Mouse (Mus musculus) frontal cortex, adult (tissue): ENCODE data around the gene Cd164.

Source experiments
- ATAC-seq: cut with Nextera tagmentation; 2 replicates; pipeline ENCODE4 v1.9.2; 2017; ENCODE audit warnings: mild to moderate bottlenecking, moderate library complexity, mixed read lengths; ENCODE audit not compliant: low TSS enrichment

The Cd164 gene

DNA sequence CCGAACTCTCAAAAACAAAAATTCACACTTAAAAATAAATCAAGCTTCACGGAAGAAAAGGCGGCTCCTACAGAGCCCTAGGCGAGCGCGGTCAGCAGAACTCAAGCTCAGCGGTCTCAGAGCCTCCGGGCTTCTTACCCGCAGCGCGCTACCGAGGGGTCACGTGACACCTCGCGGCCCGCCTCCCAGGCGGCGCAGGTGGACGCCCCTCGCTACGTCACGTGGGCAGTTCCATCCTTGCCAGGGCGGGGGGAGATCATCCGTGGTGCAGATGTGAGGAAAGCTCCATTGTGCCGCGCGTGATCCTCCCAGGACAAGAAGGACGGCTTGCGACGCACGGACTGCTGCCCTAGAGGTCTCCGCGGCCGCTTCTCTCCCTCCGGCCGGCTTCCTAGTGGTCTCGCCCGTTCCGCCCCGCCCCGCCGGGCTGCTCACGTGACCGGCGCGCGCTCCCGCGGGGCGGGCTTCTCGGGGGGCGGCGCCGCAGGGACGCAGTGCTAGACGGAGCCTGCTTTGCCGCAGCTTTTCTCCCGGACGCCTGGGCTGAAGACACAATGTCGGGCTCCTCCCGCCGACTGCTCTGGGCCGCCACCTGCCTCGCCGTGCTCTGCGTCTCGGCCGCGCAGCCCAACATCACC, at the start of gene Cd164:
Cd164 (plus strand) TSS at position 434 of the 638 bp plus-strand sequence.
- ATAC-seq = peak; percentile 87

DNA sequence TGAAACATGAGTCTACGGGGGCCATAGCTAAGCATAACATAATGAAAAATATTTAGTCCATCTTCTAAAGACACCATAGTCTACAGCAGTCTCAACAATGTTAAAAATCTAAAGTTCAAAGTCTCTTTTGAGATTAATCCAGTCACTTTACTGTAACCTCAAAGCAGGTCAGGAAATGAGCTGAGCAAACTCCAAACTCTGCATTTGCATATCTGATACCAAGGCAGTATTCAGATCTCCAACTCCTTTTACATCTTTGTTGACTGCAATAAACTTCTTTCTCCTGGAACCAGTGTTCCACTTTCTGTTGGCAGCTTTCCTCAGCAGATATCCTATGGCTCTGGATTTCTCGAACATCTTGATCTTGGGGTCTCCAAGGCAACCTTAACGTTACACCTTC, 48.5 kb upstream of the Cd164 start:
- no peak for ATAC-seq

DNA sequence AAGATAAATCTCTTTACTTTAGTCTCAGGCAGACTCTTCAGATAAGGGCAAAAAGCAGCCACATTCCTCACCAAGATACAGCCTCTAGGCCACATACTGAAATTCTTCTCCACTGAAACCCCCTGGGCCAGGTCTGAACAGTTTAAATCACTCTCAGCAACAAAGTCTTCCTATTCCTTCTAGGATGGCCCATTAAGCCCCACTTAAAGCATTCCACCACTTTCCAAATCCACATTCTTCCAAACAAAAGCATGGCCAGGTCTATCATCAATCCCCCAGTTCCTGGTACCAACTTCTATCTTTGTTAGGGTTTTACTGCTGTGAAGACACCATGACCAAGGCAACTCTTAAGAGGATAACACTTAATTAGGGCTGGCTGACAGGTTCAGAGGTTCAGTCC, 46.7 kb upstream of the Cd164 start:
- ATAC-seq = no peak

DNA sequence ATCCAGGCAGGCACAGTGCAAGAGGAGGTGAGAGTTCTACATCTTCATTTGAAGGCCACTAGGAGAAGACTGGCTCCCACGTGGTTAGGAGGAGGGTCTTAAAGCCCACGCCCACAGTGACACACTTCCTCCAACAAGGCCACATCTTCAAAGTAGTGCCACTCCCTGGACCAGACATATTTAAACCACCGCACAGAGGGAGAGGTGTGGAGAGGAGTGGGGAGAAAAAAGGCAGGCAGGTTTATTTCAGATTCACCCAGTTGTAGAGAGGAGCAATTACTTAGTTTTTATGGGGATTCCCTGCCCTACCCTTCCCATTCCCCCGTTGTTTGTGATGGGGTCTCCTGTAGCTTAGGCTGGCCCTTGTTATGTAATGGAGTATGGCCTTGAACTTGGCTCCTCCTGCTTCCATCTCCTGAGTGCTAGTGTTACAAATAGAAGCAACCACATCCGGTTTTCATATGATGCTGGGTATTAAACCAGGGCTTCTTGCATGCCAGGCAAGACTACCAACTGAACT, 46.2 kb upstream of the Cd164 start:
- no peak for ATAC-seq

DNA sequence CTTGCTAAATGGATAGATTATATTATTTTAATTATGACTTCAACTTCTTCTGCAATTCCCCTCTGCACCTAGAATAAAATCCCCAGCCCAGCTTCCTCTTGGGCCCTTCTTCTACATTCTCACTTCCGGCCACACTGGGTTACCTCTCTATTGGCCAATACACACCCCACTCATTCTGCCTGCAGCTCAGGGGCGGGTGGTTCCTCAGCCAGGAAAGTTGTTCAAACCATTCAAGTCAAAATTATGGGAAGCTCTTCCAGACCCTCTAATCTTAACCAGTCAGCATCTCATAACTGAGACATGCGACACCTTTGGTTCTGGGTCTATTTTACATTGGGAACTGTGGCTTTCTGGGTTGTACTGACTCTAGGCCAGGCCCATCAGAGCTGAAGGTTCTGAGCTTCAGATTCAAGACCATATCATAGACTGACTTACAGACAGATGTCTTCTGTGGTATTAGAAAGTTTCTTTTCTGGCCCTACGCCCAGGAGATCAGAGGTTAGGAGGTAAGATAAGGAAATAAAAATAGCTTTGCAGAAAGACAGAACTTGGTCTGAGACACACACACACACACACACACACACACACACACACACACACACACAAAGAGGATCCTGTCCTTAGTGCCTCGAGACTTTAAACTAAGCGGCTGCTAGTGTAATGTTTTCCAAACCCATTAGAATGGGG, 45.3 kb upstream of the Cd164 start:
- no peak for ATAC-seq

DNA sequence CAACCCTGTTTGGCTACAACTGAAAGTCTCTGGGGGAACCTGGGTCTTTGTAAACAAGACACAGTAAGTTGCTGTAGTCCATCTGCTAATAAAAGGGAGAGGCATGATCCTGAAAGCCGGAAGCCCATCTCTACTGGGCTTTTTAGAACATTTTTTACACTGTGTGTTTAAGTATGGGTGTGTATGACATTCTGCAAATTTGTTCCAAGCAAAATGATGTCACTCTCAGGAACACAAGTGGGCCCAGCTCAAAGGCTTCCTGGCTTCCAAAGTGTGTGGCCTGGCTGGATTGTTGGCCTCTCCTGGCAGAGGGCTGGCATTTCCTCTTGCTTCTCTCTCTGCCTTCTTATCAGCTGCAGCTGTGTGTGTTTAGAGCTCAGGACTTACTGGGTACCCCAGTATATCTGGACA, 44.2 kb upstream of the Cd164 start:
- ATAC-seq = no peak

DNA sequence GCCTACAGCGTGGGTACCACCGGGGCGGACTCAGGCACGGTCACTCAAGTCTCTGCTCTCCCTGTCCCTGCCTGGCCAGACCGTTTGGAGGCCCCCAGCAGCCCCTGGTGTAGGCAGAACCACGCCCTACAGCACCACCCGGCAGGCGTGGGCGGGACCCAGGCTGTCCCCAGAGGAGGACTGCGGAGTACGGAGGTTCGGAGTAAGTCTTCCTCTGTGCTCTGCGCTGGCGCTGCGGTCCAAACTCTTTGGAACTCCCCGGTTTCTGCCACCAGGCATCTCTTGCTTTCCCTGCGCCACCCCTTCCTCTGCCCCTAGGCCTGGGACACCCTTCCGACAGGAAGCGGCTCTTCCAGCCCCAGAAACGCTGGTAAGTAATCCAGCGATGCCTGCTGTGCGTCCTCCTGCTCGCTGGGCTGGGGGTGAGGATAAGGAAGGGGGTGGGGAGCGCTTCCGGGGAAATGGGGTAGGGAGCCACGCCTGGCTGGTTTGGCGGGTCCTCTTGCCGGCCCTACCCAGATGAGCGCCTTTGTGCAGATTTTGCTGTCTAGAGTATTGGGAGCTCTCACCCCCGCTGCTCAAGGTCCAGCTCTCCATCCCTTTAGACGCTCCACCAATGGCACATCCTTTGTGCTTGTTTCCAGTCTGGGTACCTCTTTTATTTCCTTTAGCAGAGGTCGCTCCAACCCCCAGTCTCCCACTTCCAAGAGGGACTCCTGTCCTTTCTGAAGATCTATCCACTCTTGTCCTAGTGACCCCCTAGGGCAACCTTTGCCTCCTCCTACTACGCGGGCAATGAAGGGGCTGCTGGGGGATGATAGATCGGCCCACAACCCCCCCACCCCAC, 42.8 kb upstream of the Cd164 start, which contains the start of gene Mical1:
Mical1 (plus strand) TSS at position 144 of the 847 bp plus-strand sequence.
- peak; percentile 50 for ATAC-seq

DNA sequence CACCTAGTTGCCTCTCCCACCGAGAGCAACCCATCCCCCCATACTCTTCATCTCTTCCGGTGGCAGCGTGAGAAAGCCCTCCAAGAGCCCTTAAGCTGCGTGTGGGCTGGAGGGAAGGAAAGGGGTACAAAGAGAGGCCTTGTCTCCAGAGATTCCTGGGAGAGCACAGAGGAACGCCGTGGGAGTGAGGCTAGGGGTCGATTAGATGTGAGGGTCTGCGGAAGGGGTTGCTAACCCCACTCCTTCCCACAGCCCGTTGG, 42.3 kb upstream of the Cd164 start:
- ATAC-seq = no peak

DNA sequence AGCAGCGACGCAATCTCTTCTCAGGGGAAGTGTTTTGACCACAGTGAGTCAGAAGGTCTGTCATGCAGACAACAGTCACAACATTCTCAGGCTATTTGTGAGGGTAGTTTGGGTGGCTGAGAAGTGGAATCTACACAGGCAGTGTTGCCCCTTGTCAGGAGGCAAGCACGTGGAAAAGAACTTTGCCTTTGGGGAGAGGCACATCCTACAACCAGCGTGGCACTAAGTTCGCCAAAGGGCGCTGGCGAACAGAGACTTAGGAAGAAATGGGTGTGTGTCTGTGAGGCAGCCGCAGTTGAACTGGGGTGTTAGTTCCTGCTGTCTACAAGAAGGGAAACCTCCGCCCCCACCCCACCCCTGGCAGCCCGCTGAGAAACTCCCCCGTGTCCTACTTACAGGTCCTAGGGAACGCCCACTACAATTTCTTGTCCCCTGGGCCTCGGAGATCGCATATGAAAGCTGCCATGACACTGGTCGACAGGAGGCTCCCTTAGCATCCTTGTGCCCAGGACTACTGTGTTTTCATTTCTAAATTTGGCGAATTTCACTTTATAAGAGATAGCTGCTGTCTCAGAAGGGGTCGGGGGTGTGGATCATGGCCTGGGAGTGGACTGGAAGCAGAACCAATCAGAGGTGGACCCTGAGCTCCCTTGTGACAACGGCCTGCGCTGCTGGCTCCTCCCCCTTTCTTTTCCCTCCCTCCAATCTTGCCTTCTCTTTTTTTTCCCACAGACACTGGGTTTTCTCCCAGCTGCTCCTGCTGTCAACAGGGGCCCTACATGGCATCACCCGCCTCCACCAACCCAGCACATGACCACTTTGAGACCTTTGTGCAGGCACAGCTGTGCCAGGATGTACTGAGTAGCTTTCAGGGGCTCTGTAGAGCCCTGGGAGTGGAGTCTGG, 41.7 kb upstream of the Cd164 start:
- peak; percentile 65 for ATAC-seq

DNA sequence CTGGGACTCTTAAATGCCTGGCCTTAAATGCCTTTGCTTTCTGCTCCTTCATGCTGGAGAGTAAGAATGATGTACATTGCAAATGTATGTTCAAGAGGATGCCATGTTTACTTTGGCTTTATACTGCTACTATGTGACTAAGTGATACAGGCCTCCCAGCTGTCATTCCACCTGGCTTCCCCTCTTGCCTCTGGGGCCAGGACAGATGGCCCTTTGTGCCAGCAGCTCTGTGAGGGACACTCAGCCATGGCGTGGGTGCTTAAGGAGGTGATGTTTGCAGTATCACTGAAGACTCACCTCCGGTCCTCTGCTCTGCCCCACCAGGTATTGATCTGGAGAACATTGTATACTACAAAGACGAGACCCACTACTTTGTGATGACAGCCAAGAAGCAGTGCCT, 39.3 kb upstream of the Cd164 start:
- no peak for ATAC-seq

DNA sequence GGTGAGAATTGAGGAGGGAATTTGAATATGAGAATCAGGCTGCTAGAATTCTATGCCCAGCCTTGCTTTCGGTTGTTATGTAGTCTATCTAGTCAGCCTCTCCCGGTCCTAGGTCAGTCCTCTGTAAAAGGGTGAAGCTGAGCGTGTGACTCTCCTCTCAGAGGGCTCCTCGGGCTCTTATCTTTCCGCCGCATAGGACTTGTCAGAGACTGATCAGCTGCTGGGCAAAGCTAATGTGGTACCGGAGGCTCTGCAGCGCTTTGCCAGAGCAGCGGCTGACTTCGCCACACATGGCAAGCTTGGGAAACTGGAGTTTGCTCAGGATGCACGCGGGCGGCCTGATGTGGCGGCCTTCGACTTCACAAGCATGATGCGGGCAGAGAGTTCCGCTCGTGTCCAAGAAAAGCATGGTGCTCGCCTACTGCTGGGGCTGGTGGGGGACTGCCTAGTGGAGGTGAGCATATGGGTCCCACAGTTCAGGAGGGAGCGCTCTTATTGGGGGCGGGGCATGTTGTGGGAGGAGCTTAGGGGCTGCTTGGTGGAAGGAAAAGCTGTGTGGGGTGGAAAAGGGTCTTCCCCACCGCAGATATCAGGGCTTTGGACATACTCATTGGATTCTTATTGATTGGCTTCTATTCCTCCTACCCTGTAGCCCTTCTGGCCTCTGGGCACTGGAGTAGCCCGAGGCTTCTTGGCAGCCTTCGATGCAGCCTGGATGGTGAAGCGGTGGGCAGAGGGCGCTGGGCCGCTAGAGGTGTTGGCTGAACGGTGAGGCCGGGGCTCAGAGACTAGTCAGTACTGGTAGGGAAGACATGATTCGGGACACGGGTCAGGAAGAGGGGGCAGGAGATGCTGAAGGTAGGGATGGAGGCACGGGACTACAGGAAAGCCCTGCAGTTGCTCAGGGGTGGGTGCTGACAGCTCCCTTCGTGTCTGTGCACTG, 38.0 kb upstream of the Cd164 start:
- no peak for ATAC-seq

DNA sequence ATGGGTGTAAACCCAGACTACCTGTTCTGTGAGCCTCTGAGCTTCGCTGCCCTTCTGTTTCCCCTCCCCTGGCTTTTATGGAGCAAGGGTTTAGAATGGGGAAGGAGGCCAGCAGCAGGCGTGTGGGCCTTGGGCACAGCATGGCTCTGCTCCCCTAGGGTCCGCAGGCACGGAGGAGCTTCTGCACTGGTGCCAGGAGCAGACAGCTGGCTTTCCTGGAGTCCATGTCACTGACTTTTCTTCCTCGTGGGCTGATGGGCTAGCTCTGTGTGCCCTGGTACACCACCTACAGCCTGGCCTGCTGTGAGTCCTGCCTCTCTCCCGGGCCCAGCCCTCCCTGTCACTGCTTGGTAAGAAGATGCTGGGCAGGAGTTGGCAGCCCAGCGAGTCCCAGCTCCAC, 36.8 kb upstream of the Cd164 start:
- no peak for ATAC-seq

DNA sequence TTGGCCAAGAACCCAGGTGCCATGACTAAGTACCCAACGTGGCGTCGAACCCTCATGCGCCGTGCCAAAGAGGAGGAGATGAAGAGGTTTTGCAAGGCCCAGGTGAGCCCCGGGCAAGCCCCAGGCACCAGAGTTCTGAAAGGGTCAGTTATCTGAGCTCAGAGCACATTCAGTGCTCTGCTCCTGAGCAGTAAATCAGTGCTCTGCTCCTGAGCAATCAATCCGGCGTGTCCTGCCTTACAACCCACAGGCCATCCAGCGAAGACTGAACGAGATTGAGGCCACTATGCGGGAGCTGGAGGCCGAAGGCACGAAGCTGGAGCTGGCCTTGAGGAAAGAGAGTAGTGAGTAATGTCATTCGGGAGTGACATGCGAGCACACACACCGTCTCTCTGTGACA, 33.4 kb upstream of the Cd164 start:
- no peak for ATAC-seq

DNA sequence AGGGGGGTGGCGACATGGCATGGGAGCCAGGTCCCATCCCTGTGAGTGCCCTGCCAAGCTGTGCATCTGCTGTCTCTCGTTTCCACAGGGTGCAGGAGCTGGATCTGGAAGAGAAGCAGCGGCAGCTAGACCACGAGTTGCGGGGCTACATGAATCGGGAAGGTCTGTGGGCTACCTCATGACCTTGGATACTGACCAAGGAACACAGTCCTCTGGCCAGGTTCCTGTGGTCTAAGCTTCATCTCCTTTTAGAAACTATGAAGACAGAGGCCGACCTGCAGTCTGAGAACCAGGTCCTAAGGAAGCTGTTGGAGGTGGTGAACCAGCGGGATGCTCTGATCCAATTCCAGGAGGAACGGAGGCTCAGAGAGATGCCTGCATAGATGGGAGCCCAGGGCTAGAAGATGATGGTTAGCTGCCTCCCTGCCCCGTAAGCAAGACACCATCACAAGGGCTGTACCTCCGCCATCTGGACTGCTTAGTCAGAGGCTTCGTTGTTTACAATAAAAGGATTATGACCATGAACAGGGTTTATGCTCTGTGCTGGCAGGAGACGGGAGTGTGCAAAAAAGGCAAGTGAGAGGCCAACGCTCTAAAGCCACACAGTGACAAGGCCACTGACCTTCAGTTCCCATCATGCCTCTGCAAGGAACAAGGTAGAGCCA, 32.6 kb upstream of the Cd164 start:
- ATAC-seq = no peak

DNA sequence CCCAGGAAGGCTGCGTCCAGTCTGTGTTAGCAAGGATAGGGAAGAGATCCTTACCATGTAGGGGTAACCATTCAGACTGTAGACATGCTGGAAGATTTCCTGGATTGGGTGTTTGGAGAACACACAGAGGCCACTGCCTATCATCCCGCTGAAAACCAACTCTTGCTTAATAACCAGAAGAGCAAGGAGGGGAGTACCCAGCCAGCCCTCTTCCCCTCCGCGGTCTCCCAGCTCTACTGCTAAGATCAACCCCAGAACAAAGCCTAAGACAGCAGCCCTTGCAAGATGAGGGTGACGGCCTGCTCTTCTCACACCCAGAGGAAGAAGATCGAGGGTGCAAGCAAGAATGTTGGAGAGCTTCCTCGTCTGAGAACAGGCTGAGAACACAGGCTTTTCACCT, 30.3 kb upstream of the Cd164 start:
- no peak for ATAC-seq

DNA sequence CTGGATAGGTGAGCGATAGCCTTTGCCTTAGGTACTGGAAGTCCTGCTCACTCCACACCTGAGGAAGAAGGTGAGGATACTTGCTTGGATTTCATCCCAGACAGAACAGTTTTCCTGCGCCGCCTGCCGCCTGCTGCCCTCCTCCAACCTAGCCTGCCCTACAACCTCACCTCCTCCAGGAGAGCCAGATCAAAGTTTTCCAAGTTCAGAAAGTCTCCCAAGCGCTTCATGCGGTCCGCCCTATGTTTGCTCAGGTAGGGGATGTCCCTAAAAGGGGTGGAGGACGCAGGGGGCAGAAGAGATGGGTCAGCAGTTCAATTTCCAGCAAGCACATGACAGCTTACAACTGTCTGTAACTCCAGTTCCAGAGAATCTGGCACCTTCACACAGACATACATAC, 29.9 kb upstream of the Cd164 start:
- ATAC-seq = no peak

DNA sequence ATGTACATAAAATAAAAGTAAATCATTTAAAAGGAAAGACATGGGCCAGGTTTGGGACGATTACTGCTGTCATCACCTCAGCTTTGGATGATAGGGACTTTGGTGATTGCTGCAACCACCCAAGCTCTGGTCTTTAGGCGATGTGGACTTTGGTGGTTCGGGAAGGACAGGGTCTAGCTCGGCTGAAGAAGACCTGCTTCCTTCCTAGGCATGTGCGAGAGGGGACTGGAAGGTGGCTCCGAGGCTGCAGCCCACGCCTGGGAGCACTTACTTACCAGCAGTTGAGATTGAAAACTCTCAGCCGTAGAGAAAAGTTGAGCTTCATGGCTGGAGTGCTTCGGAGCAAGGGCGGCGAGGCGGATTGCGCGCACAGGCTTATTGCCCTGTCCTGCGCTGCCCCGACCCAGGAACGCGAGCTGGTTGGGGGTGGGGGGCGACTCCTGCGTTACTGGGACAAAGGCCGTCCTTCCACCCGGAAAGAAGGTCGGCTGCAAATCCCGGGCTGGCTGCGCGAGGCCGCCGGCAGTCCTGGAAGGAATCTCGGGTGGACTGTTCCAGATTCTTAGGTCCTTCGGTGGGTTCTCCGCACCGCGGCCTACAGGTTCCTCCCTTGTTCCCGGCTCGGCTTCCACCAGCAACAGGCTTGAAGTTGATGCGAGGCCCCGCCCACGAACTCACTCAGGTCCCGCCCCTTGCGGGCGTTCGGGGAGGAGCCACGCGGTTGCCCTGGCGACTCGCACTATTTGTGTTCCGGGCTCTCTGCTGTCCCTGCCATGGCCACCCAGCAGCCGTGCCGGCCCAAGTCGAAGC, 29.3 kb upstream of the Cd164 start, which contains the start of the genes Smpd2 and Ppil6:
Smpd2 (minus strand) TSS at position 662 of the 810 bp plus-strand sequence.
Ppil6 (plus strand) TSS at position 732 of the 810 bp plus-strand sequence.
- peak; percentile 96 for ATAC-seq

DNA sequence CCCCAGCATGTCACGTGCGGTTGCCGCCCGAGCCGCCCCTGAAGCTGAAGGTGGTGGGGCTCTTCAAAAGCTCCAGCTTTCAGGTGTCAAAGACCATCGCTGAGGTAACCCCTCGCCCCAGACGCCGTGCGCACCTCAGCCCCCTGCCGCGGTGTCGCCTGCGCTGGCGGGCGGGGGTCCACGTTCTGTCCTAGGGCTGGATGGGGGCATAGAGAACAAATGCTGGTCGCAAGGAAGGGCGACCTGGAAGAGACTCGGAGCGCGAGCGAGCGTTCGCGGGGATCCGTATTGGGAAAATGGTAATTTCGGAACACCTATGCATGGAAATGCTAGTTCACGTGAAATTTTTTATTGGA, 28.7 kb upstream of the Cd164 start:
- peak; percentile 11; the same call in 1 of the 2 replicates for ATAC-seq

DNA sequence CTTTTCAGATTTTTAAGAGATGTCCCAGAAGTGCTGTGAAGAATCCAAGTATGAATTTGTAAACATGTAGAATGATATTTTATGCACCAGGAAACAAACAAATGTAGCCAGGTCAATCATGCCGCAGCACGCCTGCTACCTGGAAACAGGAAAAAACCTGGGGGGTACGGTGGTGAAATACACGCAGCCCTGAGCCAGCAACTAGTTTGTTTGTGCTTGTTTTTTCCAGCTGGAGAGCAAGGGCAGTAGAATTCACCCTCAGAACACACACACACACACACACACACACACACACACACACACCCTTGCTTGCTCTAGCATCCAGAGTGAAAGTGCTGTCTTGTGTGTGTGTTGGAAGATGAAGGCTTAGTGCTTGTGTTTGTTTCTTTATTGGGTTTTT, 28.1 kb upstream of the Cd164 start:
- no peak for ATAC-seq
